Mouse (Mus musculus) cerebellum, postnatal 14 days (tissue): ENCODE data around the gene Piwil4.
"Not testable (repeated sequence)": the region's sequence is repeated elsewhere in the genome, so short reads cannot be mapped to it uniquely, and the experiment has no call there.

Source experiments
- DNase-seq, 2 experiments: peaks; one replicate each; pipeline ENCODE4 v3.0.0; 2021; ENCODE audit warnings: mixed read lengths in 2 of 2

Gene Piwil4

DNA sequence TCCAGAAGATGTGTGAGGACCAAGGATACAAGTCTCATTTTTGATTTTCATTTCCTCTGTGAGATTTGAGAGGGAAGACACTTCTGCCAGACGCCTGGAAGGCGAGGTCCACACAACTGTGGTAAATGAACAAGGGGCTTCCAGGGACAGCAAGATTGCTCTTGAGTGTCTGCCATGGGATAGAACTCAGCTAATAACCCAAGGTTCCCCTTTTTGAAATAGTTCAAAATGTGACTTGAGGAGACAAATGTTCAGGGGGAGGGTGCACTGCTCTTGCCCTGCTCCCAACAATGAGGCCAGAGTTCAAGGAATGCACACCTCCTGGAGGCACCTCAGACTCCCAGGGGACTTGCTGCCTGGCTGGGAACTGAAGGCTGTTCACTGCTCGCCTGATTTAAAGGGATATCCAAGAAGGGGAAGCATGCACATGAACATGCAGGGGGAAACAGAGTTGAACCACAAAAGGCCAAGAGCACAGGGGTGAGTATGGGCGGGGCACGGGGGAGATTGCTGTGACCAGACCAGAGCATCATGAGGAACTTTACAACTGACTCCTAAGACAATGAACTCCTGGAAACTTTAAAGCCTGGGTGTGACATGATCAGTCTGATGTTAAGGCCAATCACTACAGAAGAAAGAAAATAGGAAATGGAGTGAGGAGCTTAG, 15.6 kb downstream of the Piwil4 start:
- no peak for DNase-seq

DNA sequence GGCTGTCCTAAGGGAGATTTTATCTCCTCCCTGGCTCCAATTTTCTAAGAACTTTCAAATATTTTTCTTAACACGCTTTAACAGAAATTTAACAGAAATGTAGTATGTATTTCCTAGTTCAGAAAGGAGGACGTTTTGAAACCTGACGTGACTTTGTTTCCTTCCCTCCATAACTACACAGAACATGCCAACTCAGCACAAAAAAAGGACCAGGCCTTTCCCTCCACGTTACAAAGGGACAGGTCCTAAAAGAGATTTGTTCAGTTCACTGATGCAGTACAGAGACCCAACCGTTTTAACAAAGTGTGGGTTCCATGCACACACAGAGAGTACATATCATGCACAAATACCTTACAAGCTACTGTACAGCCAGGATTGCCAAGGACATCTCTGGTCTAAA, 18.9 kb downstream of the Piwil4 start:
- DNase-seq = no peak

DNA sequence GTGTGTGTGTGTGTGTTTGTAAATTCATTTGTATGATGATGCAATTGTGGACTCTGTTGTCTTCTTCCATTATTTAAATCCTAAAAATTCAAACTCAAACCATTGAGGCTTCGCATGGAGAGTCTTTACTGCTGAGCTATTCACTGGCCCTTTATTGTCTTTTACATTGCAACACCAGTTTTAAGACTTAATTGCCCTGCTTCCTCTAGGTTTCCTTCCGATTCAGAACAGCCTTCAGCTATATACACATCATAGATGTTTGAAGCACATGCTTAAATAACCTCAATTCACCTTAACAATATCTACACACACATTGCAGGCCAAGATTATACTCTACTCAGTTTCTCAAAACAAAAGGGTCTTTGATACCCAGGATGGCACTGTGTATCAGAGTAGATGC, 20.1 kb downstream of the Piwil4 start:
- DNase-seq = no peak

DNA sequence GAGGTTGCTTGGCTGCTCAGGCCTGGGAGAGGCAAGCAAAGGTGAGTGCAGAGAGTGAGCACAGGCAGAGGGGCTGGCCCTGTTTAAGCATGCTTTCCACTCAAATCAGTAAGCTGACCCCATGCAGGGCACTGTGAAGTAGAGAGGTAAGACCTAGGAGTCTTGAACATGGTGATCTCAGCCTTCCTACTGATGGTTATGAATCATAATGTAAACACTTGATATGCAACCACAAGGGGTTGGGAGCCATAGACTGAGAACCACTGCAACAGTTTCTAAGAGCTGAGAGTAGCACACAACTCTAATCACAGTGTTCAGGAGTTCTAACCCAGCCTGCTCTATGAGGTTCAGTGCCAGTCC, 22.2 kb downstream of the Piwil4 start:
- DNase-seq = no peak

DNA sequence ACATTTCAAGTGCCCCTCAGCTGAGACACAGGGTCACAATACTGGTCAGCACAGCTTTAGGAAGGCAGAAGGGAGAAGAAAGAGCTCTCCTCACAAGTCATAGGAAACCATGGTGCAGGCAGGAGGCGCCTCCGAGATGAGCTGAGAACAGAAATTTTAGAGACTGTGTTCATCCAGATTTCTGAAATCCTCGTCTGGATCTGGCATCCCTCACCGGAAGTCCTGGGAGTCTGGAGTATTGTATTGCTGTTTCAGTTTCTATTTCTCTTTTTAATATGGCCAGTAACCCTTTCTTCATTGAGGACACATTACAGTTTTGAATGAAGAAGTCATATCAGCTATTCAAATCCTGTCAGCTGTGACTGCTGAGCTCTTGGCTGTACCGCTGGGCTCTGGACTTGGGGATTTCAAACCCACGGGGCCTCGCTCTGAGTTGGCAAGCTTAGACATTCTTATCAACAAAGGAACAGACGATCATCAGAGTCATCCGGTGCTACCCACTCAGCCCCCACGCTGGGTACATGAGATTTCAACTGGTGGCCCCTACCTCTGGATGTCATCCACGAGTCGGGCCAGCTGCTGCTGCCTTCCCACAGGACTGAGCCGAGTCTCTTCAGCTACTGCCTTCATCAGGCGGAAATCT, 22.7 kb downstream of the Piwil4 start:
- DNase-seq = peak; percentile 7 to 19

DNA sequence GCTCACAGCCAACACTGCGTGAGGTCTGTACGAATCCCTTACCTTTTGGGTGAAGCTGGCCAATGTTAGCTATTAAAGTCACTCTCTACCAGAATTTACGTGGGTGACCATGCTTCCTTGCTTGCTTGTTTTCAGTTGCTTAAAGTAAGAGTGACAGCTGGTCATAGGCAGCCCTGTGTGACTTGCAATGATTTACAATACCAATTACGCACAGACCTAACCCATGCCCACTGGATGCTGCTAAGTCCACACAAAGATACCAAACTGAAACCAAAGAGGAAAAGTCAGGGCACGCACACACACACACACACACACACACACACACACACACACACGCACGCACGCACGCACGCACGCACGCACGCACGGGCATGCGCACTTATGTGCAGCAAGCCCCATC, 25.3 kb downstream of the Piwil4 start:
- no peak for DNase-seq

DNA sequence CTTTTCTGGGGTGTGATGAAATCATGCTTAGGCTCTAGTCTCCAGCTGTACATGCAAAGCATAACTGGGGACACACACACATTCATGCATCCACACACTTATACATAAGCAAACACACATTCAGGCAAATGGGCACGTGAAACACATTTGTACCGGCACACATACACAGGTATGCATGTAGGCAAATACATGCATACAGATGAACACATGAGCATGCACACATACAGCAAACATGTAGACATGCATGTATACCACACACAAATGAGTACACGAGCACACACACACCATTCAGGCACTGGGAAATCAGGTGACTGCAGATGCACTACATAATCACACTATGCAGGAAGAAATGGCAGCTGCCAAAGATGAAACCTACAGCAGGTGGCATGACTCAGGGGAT, 29.6 kb downstream of the Piwil4 start:
- no peak for DNase-seq

DNA sequence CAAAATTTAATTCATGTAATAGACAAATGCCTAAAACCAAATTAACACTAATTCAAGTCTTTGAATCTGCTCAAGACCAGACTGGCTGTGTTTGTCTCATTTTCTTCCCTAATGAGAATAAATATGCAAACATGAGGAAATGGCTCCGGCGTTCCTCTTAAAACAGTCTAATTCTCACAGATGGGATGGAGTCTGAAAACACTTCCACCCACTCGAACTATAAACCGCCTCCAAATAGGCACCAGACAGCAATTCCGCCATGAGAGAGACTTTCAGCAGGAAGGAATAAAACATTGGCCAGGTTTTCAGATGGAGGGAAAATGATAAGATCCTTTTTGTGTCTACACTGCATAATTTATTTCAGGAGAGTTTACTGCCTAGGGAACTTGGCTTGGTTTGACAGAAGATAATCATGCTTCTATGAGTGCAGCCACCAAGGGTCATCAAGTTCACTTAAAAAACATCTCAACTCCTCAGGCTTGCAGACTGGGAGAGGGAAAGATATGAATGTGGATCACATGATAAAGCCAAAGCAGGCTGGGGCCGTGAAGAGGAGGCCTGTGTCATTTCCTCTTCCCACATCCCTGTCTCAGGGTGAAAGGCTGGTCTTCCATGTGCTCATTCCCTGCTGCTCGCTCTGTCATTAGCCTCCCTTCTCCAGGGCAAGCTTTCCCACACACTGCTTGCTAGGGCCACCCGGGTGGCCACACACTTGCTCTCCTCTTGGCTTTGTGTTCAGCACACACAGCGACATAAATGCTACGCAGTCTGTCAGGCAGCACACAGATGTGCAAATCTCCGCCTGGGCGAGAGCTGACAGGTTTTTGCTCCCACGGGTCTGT, 35.0 kb downstream of the Piwil4 start:
- no peak for DNase-seq

DNA sequence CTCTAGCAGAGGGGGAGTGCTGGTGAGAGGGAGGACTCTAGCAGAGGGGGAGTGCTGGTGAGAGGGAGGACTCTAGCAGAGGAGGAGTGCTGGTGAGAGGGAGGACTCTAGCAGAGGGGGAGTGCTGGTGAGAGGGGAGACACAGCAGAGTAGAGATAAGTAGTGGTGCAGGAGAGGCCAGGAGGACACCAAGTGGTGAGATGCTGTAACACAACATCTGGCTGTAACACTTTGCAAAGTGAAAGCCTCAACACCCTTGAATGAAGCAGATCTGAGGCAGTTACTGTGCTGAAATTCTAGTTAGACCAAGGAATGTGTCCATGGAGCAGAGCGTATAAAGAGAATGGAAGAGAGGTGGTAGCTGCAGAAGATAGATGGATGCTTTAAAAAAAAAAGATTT, 39.7 kb downstream of the Piwil4 start:
- DNase-seq = not testable (repeated sequence)

DNA sequence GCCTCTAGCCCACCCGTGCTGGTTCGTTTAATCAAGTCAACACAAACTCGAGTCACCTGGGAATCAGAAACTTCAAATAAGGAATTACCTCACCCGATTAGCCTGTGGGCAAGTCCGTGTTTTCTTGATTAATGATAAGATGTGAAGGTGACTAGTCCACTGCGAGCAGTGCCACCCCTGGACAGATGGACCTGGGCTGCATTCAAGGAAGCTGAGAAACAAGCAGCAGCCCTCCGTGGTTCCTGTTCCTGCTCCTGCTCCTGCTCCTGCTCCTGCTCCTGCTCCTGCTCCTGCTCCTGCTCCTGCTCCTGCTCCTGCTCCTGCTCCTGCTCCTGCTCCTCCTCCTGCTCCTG, 41.3 kb downstream of the Piwil4 start:
- no peak for DNase-seq

DNA sequence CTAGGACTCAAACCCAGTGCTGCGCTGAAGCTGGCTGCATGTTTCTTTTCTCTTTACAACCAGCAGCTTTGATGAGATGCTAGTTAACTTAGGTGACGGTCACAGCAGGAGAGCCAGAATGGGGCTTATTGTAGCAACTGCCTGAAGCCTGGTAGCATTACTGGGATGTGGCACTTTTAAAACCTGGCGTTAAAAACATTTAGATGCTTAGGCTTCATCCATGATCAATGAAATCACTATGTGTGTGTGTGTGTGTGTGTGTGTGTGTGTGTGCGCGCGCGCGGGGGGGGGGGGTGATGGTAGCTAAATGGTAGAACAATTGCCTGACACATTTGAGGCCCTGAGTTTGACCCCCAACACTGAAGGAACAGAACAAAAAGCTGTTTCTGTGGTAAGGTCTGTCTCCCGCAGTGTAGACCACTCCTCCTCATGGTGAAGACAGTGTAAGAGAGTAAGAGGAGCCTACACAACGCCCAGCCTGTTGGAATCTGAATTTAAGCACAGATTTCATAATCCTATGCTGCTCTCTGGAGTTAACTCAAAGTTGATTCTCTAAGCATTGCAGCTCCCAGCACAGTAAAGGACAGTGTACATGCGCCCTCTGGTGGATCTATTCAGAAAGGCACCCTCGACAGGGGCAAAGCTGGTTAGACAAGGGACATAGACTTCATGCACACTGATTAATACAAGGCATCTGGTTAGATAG, 41.8 kb downstream of the Piwil4 start:
- DNase-seq = peak; percentile 92 to 93

DNA sequence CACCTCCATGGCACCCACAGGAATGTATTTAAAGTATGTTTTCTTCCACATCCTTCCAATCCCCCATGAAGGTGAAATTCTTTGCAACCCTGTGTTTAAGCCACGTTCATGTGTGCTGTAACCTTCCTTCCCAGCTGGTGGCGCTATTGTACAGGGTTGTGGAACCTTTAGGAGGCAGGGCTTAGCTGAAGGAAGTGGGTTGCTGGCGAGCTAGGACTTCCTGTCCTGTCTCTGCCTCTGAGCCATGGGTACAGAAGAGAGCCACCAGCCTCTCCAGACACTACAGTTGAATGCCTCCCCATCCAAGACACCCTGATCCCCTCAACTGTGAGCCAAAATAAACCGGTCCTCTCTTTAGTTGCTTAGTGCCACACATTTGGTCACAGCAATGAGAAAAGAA, 42.6 kb downstream of the Piwil4 start:
- DNase-seq = peak in 1 of 2 experiments; percentile 47

DNA sequence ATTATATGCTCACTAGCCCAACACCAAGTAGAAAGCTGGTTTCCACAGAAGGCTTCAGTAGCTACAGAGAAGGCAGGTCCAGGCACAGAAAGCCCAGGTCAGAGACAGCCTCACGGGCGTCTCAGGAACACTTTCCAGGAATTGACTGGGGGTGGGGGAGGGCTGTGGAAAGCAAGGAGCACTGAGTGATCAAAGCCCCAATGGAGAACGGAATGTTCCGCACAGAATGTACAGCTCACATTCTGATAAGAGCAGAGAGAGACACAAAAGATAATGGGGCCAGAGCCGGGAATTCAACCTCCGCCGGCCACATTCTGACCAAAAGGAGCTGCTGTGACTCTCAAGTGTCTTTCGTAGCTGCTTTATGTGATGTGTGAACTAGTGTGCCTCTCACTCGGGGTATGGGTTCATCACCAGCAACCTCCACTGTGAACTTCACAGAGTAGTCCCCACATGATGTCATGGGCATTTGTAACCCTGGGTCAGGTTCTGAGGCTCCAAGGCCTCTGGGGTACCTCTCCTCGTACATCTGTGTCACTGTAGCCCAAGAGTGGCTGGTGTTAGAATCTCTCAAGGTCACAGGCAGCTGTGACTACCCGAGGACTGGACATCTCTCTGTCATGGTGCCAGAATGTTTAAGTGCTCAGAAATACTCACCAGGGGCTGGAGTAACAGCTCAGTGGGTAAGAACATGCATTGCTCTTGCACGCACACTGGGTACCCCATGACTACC, 51.0 kb downstream of the Piwil4 start:
- no peak for DNase-seq

DNA sequence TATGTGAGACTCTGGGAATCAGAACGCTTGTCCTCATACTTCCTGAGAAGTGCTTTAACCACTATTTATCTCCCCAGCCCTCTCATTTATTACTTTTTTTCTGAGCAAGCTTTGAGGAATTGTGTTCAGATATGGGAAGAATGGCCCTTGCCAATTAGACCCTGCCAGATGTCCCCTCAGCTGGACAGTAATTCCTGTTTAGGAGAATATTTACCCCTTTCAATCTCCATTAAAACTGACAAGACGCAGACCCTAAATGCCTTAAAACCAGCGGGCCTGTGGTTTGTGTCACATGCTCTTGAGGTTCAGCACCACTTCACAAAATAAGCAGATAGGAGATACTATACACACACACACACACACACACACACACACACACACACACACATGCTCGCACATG, 56.2 kb downstream of the Piwil4 start:
- DNase-seq = no peak

DNA sequence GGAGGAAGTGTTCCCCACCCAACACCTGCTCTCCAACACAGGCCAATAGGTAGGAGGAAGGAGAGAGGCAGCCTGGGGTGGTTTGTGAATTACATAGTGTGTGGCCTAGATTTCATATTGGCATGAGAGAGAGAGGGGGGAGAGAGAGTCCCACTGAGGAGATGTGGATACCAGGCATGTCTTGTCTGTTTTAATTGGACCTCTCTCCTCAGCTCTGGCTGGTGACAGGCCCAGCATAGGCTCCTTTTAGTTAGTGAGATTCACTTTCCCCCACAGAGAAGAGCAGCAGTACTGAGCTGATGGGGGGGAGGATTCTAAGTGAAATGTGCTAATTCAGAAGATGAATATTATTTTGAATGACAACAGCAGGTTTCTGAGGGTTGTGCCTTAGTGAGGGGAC, 57.8 kb downstream of the Piwil4 start:
- DNase-seq = no peak

DNA sequence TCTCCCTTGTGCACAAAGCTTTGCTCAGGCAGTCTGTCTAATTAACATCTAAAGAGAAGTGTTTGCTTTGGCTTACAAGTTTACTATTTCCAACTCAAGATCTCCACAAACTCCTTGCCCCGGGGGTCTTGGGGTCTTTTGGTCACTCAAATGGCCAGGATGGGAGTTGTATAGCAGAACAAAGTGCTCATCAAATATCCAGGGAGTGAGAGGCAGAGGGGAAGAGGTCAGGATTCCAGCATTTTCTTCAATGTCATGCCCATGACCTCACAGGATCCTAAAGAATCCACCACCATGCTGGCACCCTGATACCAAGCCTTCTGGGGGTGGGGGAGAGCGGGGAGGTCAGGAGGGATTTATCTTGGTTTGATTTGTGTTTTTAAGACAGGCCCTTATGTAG, 59.9 kb downstream of the Piwil4 start:
- DNase-seq = no peak

DNA sequence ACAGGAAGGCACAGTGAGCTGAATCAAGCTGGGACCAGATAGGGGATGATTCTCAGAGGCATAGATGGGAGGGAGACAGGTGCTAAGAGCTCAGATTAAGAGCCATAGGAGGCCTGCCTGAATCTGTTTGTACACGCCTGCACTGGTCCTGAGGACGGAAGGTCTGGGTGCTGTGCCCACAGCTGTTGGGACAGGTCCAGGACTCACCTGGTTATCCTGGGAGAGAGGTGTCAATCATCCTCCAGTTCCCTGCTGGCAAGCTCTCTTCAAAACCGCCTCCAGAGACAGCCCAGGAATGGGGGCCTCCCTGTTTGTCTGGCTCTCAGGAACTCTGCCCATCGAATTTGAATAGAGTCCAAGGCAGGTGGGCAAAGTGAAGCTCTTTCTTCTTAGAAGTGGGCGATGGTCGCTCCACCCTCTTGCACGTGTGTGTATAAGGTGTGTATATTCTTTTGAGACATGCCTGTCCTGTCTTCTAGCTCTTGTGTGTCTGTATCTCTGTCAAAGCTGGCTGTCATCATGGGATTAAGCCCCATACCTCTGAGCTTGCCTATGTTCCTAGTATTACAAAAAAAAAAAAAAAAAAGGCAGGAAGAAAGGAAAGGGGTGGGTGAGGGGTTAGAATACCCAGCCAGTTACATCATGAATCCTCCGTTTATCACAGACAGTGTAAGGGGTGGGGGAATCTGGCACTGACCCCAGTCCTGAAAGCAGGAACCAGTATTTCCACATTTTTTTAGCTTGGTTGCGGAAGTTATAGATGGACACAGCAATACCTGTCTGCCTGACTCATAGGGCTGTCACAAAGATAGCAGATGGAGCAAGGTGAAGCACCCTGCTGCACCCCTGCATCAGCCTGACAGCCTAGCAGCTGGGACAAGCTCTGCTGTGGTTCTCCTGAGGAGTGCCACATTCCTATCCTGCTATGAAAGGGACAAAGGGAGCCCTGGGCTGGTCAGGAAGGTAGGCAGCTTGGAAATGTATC, 64.5 kb downstream of the Piwil4 start:
- DNase-seq = no peak

DNA sequence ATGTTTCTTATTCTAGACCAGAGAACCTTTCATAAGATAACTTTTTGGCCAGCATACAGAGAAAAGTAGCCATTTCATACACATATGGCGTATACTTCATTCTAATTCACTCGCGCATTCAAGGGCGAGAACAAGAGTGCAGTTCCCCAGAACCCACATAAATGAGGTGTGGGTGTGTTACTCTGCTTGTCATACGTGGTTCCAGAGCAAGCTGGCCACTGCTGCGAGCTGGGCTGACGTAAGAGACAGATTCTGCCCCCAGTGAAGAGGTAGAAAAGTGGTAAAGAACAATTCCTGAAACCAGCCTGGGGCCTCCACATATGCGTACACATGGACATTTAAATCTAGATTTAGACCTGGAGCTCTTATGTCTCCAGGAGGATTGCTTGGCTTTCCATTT, 66.0 kb downstream of the Piwil4 start:
- DNase-seq = no peak

DNA sequence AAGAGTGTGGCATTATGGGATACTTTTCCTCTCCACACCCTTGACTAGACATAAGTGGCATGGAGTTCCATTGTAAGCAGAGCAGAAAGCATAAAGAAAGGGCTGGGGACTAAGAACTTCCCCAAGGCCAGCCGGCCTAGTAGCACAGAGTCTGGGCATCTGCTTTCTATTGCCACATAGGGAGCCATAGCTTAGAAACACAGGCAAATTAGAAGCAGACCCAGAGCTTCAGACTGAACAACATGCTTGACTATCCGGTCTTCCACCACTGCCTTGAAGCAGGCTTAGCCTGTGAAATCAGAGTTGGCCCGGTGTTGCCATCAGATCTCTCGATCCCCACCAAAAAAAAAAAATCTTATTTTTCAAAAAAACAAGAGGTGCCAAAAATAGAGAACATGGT, 67.4 kb downstream of the Piwil4 start:
- no peak for DNase-seq

DNA sequence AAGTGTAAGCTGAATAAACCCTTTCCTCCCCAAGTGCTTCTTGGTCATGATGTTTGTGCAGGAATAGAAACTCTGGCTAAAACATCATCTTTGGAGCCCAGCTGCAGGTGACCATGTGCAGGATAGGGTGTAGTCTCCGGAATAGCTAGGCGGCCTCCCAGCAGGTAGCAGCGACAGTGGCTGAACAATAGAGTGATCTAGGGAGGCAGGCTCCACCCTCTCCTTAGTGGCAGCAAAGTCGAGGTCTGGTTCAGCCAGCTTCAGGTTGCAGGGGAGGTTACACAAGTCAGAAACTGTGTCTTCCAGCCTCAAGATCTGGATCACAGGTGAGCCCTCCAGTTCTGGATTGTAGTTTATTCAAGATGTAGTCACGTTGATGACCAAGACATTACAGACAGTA, 68.6 kb downstream of the Piwil4 start:
- not testable (repeated sequence) for DNase-seq

DNA sequence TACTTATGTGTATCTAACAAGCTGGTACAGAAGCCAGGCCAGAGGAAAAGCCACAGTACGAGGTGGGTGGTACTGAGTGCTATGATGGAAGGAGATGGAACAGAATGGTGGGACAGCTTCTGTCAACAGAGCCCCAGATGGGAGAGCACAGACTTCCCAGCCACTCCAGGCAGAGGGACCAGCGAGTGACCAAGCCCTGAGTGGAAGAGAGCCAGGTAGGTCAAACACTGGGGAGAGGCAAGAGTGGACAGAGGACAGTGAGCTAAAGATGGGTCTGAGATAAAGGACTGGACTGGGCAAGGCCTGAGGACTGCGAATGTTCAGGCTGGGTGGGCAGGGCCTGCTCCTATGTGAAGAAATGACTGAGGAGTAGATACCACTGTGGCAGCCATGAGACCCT, 72.2 kb downstream of the Piwil4 start:
- peak; percentile 9 to 20 for DNase-seq

DNA sequence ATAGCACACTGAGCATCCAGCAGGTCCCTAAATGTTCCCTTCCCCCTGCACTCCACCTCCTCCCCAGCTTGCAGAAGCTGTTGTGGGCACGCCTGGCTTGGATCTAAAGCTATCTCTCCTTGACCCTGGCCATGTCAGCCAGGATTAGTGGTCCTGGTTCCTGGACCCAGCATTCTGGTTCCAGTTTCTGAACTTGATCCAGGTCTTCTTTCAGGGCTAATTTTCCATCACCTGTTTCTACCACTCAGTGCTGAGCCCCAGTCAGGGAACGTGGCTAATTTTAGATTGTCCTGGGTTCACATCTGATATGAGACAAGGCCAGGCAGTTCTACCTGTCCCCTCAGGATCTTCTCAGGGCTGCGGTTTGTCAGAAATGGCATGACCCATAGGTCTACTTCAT, 74.5 kb downstream of the Piwil4 start:
- DNase-seq = no peak
